Mouse (Mus musculus) CH12.LX (cell line): ENCODE results near the gene Ccdc141.

Source experiments
- CTCF ChIP-seq, 2 experiments: IDR thresholded peaks in 1 of 2; conservative IDR thresholded peaks in 1 of 2; 2 replicates each; pipeline ENCODE4 v1.5.1; 2011 to 2012; ENCODE audit warnings: low read depth in 2 of 2, low read length in 2 of 2, improper control_type of control experiment in 1 of 2, inconsistent platforms in 1 of 2, mild to moderate bottlenecking in 1 of 2, moderate library complexity in 1 of 2
- E2F4 ChIP-seq: IDR thresholded peaks from 2 replicates; pipeline ENCODE4 v1.6.1; 2011; ENCODE audit warnings: low read depth, low read length, improper control_type of control experiment; ENCODE audit not compliant: insufficient replicate concordance
- ELF1 ChIP-seq: IDR thresholded peaks from 2 replicates; pipeline ENCODE4 v1.6.1; 2014; ENCODE audit warnings: low read depth, mild to moderate bottlenecking, inconsistent platforms, low read length, improper control_type of control experiment
- HCFC1 ChIP-seq: IDR thresholded peaks from 2 replicates; pipeline ENCODE4 v1.6.1; 2012; ENCODE audit warnings: low read depth, mild to moderate bottlenecking, inconsistent platforms, low read length, improper control_type of control experiment
- JUN ChIP-seq: IDR thresholded peaks from 2 replicates; pipeline ENCODE4 v1.6.1; 2011; ENCODE audit warnings: low read depth, mild to moderate bottlenecking, low read length, improper control_type of control experiment, moderate library complexity; ENCODE audit not compliant: insufficient read depth
- JUND ChIP-seq: conservative IDR thresholded peaks from 2 replicates; pipeline ENCODE4 v1.6.1; 2011; ENCODE audit warnings: low read depth, low read length, improper control_type of control experiment
- MAX ChIP-seq: IDR thresholded peaks from 2 replicates; pipeline ENCODE4 v1.6.1; 2011; ENCODE audit warnings: low read length, improper control_type of control experiment
- POLR2A ChIP-seq: IDR thresholded peaks from 2 replicates; pipeline ENCODE4 v1.6.1; 2011; ENCODE audit warnings: low read depth, mild to moderate bottlenecking, improper control_type of control experiment, low read length
- POLR2AphosphoS2 ChIP-seq: IDR thresholded peaks from 2 replicates; pipeline ENCODE4 v1.6.1; 2011; ENCODE audit warnings: low read depth, low read length, improper control_type of control experiment
- TCF12 ChIP-seq: IDR thresholded peaks from 2 replicates; pipeline ENCODE4 v1.6.1; 2014; ENCODE audit warnings: low read depth, mild to moderate bottlenecking, inconsistent platforms, low read length, improper control_type of control experiment
- USF1 ChIP-seq: IDR thresholded peaks from 2 replicates; pipeline ENCODE4 v1.6.1; 2014; ENCODE audit warnings: low read depth, mild to moderate bottlenecking, inconsistent platforms, low read length, improper control_type of control experiment
- ZC3H11A ChIP-seq: IDR thresholded peaks from 2 replicates; pipeline ENCODE4 v1.6.1; 2012; ENCODE audit warnings: low read depth, mild to moderate bottlenecking, inconsistent platforms, low read length, improper control_type of control experiment
- ZNF384 ChIP-seq: IDR thresholded peaks from 2 replicates; pipeline ENCODE4 v1.6.1; 2012; ENCODE audit warnings: low read depth, low read length, improper control_type of control experiment, inconsistent platforms

- TF ChIP-seq HCFC1 (no peak), ELF1 (no peak), TCF12 (no peak), E2F4 (no peak), ZC3H11A (no peak), POLR2AphosphoS2 (no peak), POLR2A (no peak), JUN (no peak), CTCF (conservative IDR thresholded peaks at IDR 0.05 in 1 of 2, IDR thresholded peaks at IDR 0.05 in 1 of 2; ENCODE audit: low read depth in 2 of 2, low read length in 2 of 2) (no peak), MAX (no peak), JUND (no peak), USF1 (no peak), ZNF384 (no peak)
Observed at GRCm38 (mm10) chr2:76966582-76966981, 203.9 kb downstream of the Ccdc141 start.
